Mouse (Mus musculus) kidney, embryonic 15.5 days (tissue): ENCODE measurements around the gene Psd. TPM values are rescaled to one million over a fixed set of nuclear protein-coding genes. Genes with fewer than 3 reads are reported as not detected.

ENCODE experiments used
- ATAC-seq: fragments of 200-750 bp; cut with Nextera tagmentation; replicated peaks from 2 replicates; pipeline ENCODE4 v1.8.0; 2017; ENCODE audit warnings: moderate TSS enrichment; ENCODE audit not compliant: low FRiP score
- H3K27ac ChIP-seq: fragments of 300-500 bp; sonication (generic); 2 replicates; pipeline ENCODE4 v1.5.1; 2015; ENCODE audit warnings: mild to moderate bottlenecking, inconsistent platforms
- H3K27me3 ChIP-seq: fragments of 300-500 bp; sonication (generic); 2 replicates; pipeline ENCODE4 v1.6.1; 2015; ENCODE audit warnings: inconsistent platforms
- H3K36me3 ChIP-seq: fragments of 300-500 bp; sonication (generic); 2 replicates; pipeline ENCODE4 v1.6.1; 2015; ENCODE audit warnings: inconsistent platforms
- H3K4me1 ChIP-seq: fragments of 300-500 bp; sonication (generic); 2 replicates; pipeline ENCODE4 v1.6.1; 2015; ENCODE audit warnings: inconsistent platforms
- H3K4me2 ChIP-seq: fragments of 300-500 bp; sonication (generic); 2 replicates; pipeline ENCODE4 v1.6.1; 2015; ENCODE audit warnings: moderate library complexity, mild to moderate bottlenecking, inconsistent platforms
- H3K4me3 ChIP-seq: fragments of 300-500 bp; sonication (generic); replicated peaks from 2 replicates; pipeline ENCODE4 v1.5.1; 2015; ENCODE audit warnings: mild to moderate bottlenecking, inconsistent platforms
- H3K9ac ChIP-seq: fragments of 300-500 bp; sonication (generic); 2 replicates; pipeline ENCODE4 v1.6.1; 2015; ENCODE audit warnings: mild to moderate bottlenecking, inconsistent platforms
- H3K9me3 ChIP-seq: fragments of 300-500 bp; sonication (generic); replicated peaks from 2 replicates; pipeline ENCODE4 v1.6.1; 2016; ENCODE audit warnings: inconsistent platforms
- WGBS: fragments of 180-500 bp; shearing (Covaris S2); methylation state at CpG from one replicate; pipeline ENCODE4 v1.1.7; 2015; ENCODE audit warnings: mixed read lengths; 5-methylcytosine and 5-hydroxymethylcytosine counted together
- polyA plus RNA-seq: library from polyadenylated mRNA; unstranded; fragments of >200 nt; fragmentation: Nextera tagmentation; extraction: Ambion mirVana; gene quantifications from 2 replicates; pipeline ENCODE4 v1.2.1, GENCODE M21; 2015

The Psd gene
- polyA plus RNA-seq: 3.9 and 7.2 TPM in 2 replicates

DNA sequence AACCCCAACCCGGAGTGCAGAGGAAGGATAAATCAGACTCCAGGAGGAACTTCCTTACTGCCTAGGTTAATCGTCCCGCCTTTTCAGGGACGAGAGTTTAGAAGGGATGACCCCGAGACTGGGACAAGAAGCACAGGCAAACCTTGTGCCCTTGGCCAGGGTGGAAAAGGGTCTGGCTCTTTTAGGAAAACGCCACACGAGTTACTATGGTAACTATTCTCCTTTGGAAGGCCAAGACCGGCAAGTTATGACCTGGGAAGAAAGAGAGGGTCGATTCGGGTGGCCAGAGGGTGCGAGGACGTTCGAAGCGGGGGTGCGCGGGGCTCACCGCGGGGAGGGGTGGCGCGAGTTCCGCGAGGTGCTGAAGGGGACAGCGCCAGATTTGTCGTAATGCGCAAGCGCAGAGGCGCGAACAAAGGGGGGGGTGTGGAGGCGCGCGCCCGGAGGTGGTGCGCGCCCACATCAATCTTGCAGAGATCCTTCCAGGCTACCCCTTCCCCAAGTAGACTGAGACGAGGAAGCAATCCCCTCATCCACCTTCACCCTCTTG, at the start of gene Psd:
Psd (minus strand) TSS at position 401 of the 550 bp plus-strand sequence.
- H3K9ac ChIP-seq: peak within 1 kb of the TSS; percentile 50
- peak within 1 kb of the TSS; percentile 59 for H3K4me3 ChIP-seq
- peaks cover 34% of the 10 kb centered on the region for H3K4me1 ChIP-seq
- 1% methylated on average over 35 of the region's 35 CpGs for WGBS
- peak within 1 kb of the TSS; percentile 89 for H3K27ac ChIP-seq
- peaks cover 17% of the 10 kb centered on the region for H3K36me3 ChIP-seq
- no peak for ATAC-seq
- H3K4me2 ChIP-seq: peak within 1 kb of the TSS; percentile 86
- no peaks in the 10 kb centered on the region for H3K9me3 ChIP-seq
- H3K27me3 ChIP-seq: peaks cover 57% of the 10 kb centered on the region

GRCm38 (mm10) chr19:46375891-46376290, 48.9 kb upstream of the Psd start:
- H3K9me3 ChIP-seq: no peaks in the 10 kb centered on the region
- H3K36me3 ChIP-seq: peaks cover 49% of the 10 kb centered on the region
- H3K4me3 ChIP-seq: no peak overlapping the region
- no peak overlapping the region for H3K27ac ChIP-seq
- H3K4me1 ChIP-seq: peaks cover 8% of the 10 kb centered on the region
- no peak for ATAC-seq
- no peak overlapping the region for H3K9ac ChIP-seq
- H3K4me2 ChIP-seq: no peak overlapping the region
- H3K27me3 ChIP-seq: no peaks in the 10 kb centered on the region
- 62% methylated on average over 4 of the region's 4 CpGs for WGBS

GRCm38 (mm10) chr19:46375489-46375888, 48.5 kb upstream of the Psd start:
- H3K4me3 ChIP-seq: no peak overlapping the region
- peaks cover 8% of the 10 kb centered on the region for H3K4me1 ChIP-seq
- peaks cover 45% of the 10 kb centered on the region for H3K36me3 ChIP-seq
- H3K27ac ChIP-seq: no peak overlapping the region
- no peak overlapping the region for H3K4me2 ChIP-seq
- H3K9ac ChIP-seq: no peak overlapping the region
- 66% methylated on average over 5 of the region's 5 CpGs for WGBS
- H3K9me3 ChIP-seq: no peaks in the 10 kb centered on the region
- ATAC-seq: no peak
- H3K27me3 ChIP-seq: no peaks in the 10 kb centered on the region

- Histone ChIP-seq H3K4me1 (peaks cover 8% of the 10 kb centered on the region), H3K36me3 (peaks cover 36% of the 10 kb centered on the region), H3K27me3 (no peaks in the 10 kb centered on the region), H3K9ac (no peak overlapping the region), H3K27ac (no peak overlapping the region), H3K9me3 (no peaks in the 10 kb centered on the region), H3K4me3 (no peak overlapping the region), H3K4me2 (no peak overlapping the region)
- ATAC-seq: peak; percentile 31; the same call in 1 of the 2 replicates
- WGBS: 50% methylated on average over 21 of the region's 21 CpGs
These were observed 47.6 kb upstream of the Psd start for GRCm38 (mm10) chr19:46374477-46375088.

DNA sequence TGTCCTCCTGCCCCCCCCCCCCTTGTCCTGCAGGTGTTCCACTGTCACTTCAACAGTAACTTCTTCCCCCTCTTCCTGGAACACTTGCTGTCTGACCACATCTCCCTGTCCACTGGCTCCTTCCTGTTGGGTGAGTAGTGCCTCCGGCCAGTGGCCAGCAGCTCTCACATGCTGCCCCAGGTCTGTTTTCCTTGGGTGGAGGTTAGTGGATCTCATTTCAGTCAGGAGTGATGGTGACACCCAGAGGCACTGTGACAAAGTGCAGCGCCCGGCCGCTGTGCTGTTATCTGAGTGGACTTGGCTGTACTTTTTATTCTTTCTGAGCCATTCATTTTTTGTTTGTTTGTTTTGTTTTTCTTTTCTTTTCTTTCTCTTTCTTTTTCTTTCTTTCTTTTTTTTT, 42.2 kb upstream of the Psd start:
- peaks cover 1% of the 10 kb centered on the region for H3K4me1 ChIP-seq
- no peak overlapping the region for H3K4me2 ChIP-seq
- no peak overlapping the region for H3K27ac ChIP-seq
- no peaks in the 10 kb centered on the region for H3K9me3 ChIP-seq
- no peaks in the 10 kb centered on the region for H3K36me3 ChIP-seq
- no peaks in the 10 kb centered on the region for H3K27me3 ChIP-seq
- H3K4me3 ChIP-seq: no peak overlapping the region
- 14% methylated on average over 4 of the region's 4 CpGs for WGBS
- ATAC-seq: peak; percentile 46; the same call in 1 of the 2 replicates
- H3K9ac ChIP-seq: no peak overlapping the region

DNA sequence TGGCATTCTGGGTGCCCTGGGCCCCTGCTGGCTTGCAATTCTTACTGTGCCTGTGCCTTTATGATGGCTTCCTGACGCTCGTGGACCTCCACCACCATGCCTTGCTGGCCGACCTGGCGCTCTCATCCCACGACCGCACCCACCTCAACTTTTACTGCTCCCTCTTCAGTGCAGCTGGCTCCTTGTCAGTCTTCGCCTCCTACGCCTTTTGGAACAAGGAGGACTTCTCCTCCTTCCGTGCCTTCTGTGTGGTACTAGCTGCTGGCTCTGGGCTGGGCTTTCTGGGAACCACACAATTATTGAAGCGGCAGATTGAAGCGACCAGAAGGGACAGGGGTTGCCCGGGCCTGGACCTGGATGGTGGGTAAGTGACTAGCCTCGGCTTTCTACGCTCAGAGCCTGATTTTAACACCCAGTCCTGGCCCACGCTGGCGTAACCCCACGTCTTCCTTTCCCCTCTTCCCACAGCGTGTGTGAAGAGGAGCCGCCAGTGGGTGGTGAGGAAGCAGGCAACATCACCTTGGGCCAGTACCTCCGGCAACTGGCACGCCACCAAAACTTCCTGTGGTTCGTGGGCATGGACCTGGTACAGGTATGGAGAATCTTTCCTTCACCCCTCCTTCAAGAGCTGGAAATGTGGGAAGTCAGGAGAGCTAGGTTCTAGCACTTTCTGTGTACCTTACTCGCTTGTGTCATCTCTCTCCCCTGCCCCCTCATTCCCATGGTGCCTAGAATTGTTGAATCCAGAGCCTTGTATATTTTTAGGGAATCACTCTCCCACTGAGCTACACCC, 41.0 kb upstream of the Psd start:
- 80% methylated on average over 23 of the region's 23 CpGs for WGBS
- Histone ChIP-seq H3K9ac (no peak overlapping the region), H3K36me3 (no peaks in the 10 kb centered on the region), H3K27me3 (no peaks in the 10 kb centered on the region), H3K9me3 (no peaks in the 10 kb centered on the region), H3K4me2 (no peak overlapping the region), H3K4me3 (no peak overlapping the region), H3K4me1 (no peaks in the 10 kb centered on the region; the same call in 1 of the 2 replicates), H3K27ac (no peak overlapping the region)
- ATAC-seq: no peak

- no peaks in the 10 kb centered on the region for H3K36me3 ChIP-seq
- WGBS: 80% methylated on average over 11 of the region's 11 CpGs
- ATAC-seq: no peak
- H3K4me3 ChIP-seq: no peak overlapping the region
- H3K9me3 ChIP-seq: no peaks in the 10 kb centered on the region
- no peak overlapping the region for H3K9ac ChIP-seq
- peaks cover under 1% of the 10 kb centered on the region for H3K27me3 ChIP-seq
- peaks cover under 1% of the 10 kb centered on the region; the same call in 1 of the 2 replicates for H3K4me1 ChIP-seq
- H3K27ac ChIP-seq: no peak overlapping the region
- H3K4me2 ChIP-seq: no peak overlapping the region
These were observed 36.5 kb upstream of the Psd start for GRCm38 (mm10) chr19:46363294-46364009.

GRCm38 (mm10) chr19:46362104-46362503, 35.1 kb upstream of the Psd start:
- Histone ChIP-seq H3K27ac (no peak overlapping the region), H3K4me1 (peaks cover 13% of the 10 kb centered on the region), H3K9ac (no peak overlapping the region), H3K4me2 (no peak overlapping the region), H3K4me3 (no peak overlapping the region), H3K9me3 (no peaks in the 10 kb centered on the region), H3K27me3 (peaks cover 9% of the 10 kb centered on the region), H3K36me3 (no peaks in the 10 kb centered on the region)
- 85% methylated on average over 8 of the region's 8 CpGs for WGBS
- ATAC-seq: no peak

GRCm38 (mm10) chr19:46358381-46358780, 31.4 kb upstream of the Psd start:
- H3K27ac ChIP-seq: peak overlapping the region; percentile 64
- H3K9ac ChIP-seq: no peak overlapping the region
- ATAC-seq: no peak
- H3K4me1 ChIP-seq: peaks cover 20% of the 10 kb centered on the region
- peak overlapping the region; percentile 77 for H3K4me2 ChIP-seq
- no peak overlapping the region for H3K4me3 ChIP-seq
- H3K9me3 ChIP-seq: no peaks in the 10 kb centered on the region
- 62% methylated on average over 4 of the region's 4 CpGs for WGBS
- H3K36me3 ChIP-seq: no peaks in the 10 kb centered on the region
- peaks cover 12% of the 10 kb centered on the region for H3K27me3 ChIP-seq

DNA sequence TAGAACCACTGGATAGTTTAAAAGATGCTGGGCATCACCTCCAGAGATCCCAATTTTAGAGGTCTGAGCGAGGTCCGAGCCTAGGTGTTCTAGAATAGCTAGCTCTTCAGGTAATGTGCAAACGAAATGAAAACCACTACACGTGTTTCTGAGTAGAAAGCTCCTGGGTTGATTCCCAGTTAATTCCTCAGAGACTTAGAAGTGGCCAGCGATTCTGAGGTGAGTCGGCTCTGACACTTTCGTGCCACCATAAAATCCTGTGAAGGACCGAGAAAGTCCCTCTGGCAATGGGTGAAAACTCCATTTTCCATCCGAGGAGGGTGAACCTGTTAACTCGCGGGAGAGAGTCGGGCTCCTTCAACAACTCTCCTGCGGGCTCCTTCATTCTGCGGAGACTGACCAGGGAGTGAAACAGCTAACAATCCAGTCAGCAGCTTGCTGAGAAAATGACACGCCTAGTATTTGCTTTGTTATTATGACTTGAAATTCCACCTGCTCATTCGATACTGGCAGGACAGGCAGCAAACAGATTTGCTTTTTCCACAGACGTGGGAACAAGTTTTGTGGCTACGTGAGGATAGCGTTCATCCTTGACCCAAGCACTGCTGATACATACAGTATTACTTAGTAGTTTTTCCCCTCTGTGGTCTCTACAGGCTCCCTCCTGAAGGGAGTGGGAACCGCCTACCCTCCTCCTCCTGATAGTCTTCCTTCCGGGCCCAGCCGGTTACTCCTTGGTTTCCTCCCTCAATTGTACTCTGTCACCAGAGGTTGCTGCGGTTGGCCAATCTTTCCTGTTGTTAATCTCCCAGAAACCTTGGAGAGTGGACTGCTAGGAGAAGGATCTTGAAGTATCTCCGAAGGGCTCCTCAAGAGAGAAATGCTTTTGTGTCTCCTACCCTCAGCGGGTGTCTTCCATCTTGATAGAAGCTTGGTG, 30.7 kb upstream of the Psd start:
- Histone ChIP-seq H3K27me3 (peaks cover 12% of the 10 kb centered on the region), H3K36me3 (no peaks in the 10 kb centered on the region), H3K4me2 (peak overlapping the region; percentile 77), H3K27ac (peak overlapping the region; percentile 64), H3K9me3 (no peaks in the 10 kb centered on the region), H3K4me3 (peak overlapping the region; percentile 54), H3K9ac (peak overlapping the region; percentile 48), H3K4me1 (peaks cover 20% of the 10 kb centered on the region)
- ATAC-seq: no peak
- WGBS: 14% methylated on average over 25 of the region's 25 CpGs

GRCm38 (mm10) chr19:46356701-46357138, 29.8 kb upstream of the Psd start:
- H3K4me3 ChIP-seq: peak overlapping the region; percentile 54
- ATAC-seq: peak; percentile 90
- H3K4me1 ChIP-seq: peaks cover 20% of the 10 kb centered on the region
- under 1% methylated on average over 29 of the region's 29 CpGs for WGBS
- H3K27me3 ChIP-seq: peaks cover 12% of the 10 kb centered on the region
- H3K4me2 ChIP-seq: peak overlapping the region; percentile 77
- H3K36me3 ChIP-seq: no peaks in the 10 kb centered on the region
- no peak overlapping the region for H3K27ac ChIP-seq
- H3K9me3 ChIP-seq: no peaks in the 10 kb centered on the region
- H3K9ac ChIP-seq: peak overlapping the region; percentile 48
